Mouse (Mus musculus): ENCODE results near the gene Polg2. TPM values are rescaled to one million over a fixed set of nuclear protein-coding genes. Genes with fewer than 3 reads are reported as not detected.

The Polg2 gene
- polyA plus RNA-seq, 1 experiment from 2014 or later, result 7.9 TPM

DNA sequence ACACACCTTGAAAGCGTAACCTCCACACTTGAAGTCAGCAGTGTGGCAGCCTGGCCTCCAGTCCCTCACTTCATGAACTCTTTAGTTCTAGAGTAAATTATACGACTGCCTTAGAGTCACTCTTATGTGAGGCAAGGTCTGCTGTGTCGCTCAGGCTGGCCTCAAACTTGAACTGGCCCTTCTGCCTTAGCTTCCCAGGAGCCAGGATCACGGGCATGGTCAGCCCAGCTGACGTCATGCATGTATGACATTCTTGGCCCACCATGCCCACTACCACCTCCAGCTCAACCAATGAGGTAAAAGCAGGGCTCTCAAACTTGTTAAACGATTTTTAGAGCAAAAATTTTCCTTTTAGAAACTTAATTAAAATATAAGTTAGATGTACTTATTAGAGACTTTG lies 42.1 kb upstream of the Polg2 start:
- no peak overlapping the region for H3K27ac ChIP-seq (ENCODE audit: low read depth)
- ATAC-seq (no peak), DNase-seq (no peak)
- no peak overlapping the region for H3K4me3 ChIP-seq (ENCODE audit: low read depth, low read length)
- peaks cover 58% of the 10 kb centered on the region for H3K36me3 ChIP-seq (replicated peaks; ENCODE audit: insufficient read depth, low read length)
- H3K4me1 ChIP-seq (ENCODE audit: insufficient read depth), result 0 out of 2 replicates have a peak, but pooled peaks cover 6% of the 10 kb centered on the region
- H3K4me2 ChIP-seq (ENCODE audit: low read depth, low read length), result no peak overlapping the region
- no peak overlapping the region for H3K9ac ChIP-seq (replicated peaks)
- H3K9me3 ChIP-seq (ENCODE audit: low read length), result no peaks in the 10 kb centered on the region
- TF ChIP-seq EP300 (IDR thresholded peaks at IDR 0.05; ENCODE audit: low read depth) (no peak), CTCF (IDR thresholded peaks at IDR 0.05; ENCODE audit: low read depth) (no peak)
- 81% methylated on average over 6 of the region's 6 CpGs for WGBS (ENCODE audit: insufficient replicate concordance)
- H3K27me3 ChIP-seq (ENCODE audit: insufficient read depth, low read length), result no peaks in the 10 kb centered on the region

DNA sequence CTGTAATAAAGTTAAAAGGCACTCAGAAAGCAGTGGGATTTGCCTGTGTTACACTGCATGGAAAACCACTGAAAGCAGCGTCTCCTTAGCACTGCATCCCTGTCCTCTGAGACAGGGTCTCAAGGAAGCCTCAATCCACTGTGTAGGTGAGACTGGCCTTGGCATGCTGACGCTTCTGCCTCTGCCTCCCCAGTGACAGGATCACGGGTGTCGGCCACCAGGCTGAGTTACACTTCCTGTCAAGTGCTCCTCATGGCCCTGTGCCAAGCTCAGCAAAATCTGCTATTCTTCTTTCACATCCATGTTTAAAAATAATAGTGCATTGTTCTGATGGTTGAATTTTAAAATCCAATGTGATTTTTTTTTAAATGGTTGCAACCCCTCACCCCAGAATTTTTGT lies 41.6 kb upstream of the Polg2 start:
- H3K4me3 ChIP-seq (ENCODE audit: low read depth, low read length), result no peak overlapping the region
- no peaks in the 10 kb centered on the region for H3K27me3 ChIP-seq (ENCODE audit: insufficient read depth, low read length)
- no peak overlapping the region for H3K9ac ChIP-seq (replicated peaks)
- WGBS (ENCODE audit: insufficient replicate concordance), result 46% methylated on average over 4 of the region's 4 CpGs
- peaks cover 62% of the 10 kb centered on the region for H3K36me3 ChIP-seq (replicated peaks; ENCODE audit: insufficient read depth, low read length)
- ATAC-seq, result no peak
- no peak overlapping the region for H3K27ac ChIP-seq (ENCODE audit: low read depth)
- H3K4me2 ChIP-seq (ENCODE audit: low read depth, low read length), result no peak overlapping the region
- TF ChIP-seq CTCF (IDR thresholded peaks at IDR 0.05; ENCODE audit: low read depth) (no peak), EP300 (IDR thresholded peaks at IDR 0.05; ENCODE audit: low read depth) (no peak)
- 0 out of 2 replicates have a peak, but pooled peaks cover 6% of the 10 kb centered on the region for H3K4me1 ChIP-seq (ENCODE audit: insufficient read depth)
- DNase-seq, result peak; percentile 36
- no peaks in the 10 kb centered on the region for H3K9me3 ChIP-seq (ENCODE audit: low read length)

DNA sequence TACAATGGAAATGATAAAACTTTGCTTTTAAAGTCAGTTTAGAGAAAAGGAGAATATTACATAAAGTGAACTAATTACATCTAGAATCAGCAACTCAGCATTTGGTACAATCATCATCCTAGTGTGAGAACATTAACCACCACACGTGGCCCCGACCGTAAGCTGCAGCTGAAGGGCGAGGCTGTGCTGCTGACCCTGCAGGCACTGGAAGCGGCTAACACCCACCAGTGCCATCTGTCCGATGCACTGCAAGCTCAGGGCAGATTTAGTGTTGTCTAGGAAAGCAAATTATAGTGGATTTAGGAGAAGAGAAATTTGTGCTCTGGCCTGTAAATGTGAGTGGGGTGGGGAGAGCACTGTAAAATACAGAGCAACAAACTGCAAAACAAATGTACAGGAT lies 40.9 kb upstream of the Polg2 start:
- TF ChIP-seq CTCF (IDR thresholded peaks at IDR 0.05; ENCODE audit: low read depth), result no peak
- no peak for TF ChIP-seq EP300 (IDR thresholded peaks at IDR 0.05; ENCODE audit: low read depth)
- Histone ChIP-seq H3K9me3 (ENCODE audit: low read length) (no peaks in the 10 kb centered on the region), H3K4me3 (ENCODE audit: low read depth, low read length) (no peak overlapping the region), H3K27me3 (ENCODE audit: insufficient read depth, low read length) (no peaks in the 10 kb centered on the region), H3K4me2 (ENCODE audit: low read depth, low read length) (no peak overlapping the region), H3K9ac (replicated peaks) (no peak overlapping the region), H3K4me1 (ENCODE audit: insufficient read depth) (0 out of 2 replicates have a peak, but pooled peaks cover 6% of the 10 kb centered on the region), H3K27ac (ENCODE audit: low read depth) (no peak overlapping the region), H3K36me3 (replicated peaks; ENCODE audit: insufficient read depth, low read length) (peaks cover 70% of the 10 kb centered on the region)
- no peak for DNase-seq
- 80% methylated on average over 6 of the region's 6 CpGs for WGBS (ENCODE audit: insufficient replicate concordance)
- no peak for ATAC-seq

DNA sequence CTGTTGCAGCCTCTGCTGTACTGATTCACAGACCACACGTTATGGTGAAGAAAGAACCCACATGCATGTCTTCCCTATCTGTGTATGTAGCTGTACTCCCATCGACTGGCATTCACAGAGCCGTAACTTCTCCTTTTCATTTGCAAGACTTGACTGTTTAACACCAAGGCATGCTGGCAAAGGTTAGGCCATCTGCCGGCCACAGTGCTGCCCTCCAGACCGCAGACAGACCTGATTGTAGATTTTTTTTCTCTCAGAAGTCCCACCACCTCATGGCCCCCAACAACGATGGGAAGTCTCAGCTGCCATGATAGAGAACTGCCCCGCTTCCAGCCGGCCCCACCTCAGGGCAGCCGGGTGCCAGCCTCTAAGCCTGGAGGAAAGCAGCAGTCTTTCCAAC lies 40.3 kb upstream of the Polg2 start:
- Histone ChIP-seq H3K4me1 (ENCODE audit: insufficient read depth) (peaks cover 8% of the 10 kb centered on the region; the same call in 1 of the 2 replicates), H3K4me2 (ENCODE audit: low read depth, low read length) (no peak overlapping the region), H3K27me3 (ENCODE audit: insufficient read depth, low read length) (no peaks in the 10 kb centered on the region), H3K4me3 (ENCODE audit: low read depth, low read length) (no peak overlapping the region), H3K9me3 (ENCODE audit: low read length) (no peaks in the 10 kb centered on the region), H3K36me3 (replicated peaks; ENCODE audit: insufficient read depth, low read length) (peaks cover 75% of the 10 kb centered on the region), H3K27ac (ENCODE audit: low read depth) (peak overlapping the region; percentile 13; the same call in 1 of the 2 replicates), H3K9ac (replicated peaks) (no peak overlapping the region)
- TF ChIP-seq EP300 (IDR thresholded peaks at IDR 0.05; ENCODE audit: low read depth), result no peak
- TF ChIP-seq CTCF (IDR thresholded peaks at IDR 0.05; ENCODE audit: low read depth), result no peak
- DNase-seq (no peak), ATAC-seq (peak; percentile 33; the same call in 1 of the 2 replicates)
- WGBS (ENCODE audit: insufficient replicate concordance), result 69% methylated on average over 9 of the region's 9 CpGs

DNA sequence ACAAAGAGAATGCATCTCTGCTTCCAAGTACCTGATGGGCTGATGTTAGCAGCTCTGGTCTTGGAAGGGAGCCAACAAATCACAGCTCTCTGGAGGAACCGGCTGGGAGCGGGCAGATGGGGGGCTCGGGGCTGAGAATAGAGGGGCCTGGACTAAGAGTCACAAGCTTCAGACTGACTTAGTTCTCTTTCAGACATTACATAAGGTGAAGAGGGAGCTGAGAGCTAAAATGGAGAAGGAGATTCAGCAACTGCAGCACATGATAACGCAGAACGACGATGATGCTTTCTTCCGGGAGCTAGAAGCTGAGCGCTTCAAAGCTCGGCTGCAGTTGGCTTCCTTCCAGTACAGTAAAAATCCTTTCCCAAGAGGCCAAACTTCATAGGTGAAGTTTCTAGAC lies 39.0 kb upstream of the Polg2 start:
- ATAC-seq, result no peak
- TF ChIP-seq EP300 (IDR thresholded peaks at IDR 0.05; ENCODE audit: low read depth), result no peak
- no peak overlapping the region for H3K4me3 ChIP-seq (ENCODE audit: low read depth, low read length)

DNA sequence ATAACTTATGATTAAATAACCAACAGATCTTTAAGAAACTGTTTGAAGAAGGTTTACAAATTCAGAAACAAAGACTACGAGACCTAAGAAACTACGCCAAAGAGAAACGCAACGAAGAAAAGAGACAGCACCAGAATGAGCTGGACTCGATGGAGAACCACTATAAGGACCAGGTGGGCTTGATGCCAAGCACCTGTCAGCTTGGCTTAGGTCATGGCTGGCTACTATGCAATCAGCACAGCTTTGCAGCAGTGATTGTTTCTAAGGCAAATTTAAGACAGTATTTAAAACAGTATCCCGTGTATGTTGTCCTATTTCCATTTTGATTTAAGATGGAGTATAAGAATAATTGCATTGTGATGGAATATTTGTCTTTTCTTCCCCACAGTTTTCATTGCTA lies 38.5 kb upstream of the Polg2 start:
- ATAC-seq (no peak), DNase-seq (no peak)
- H3K27me3 ChIP-seq (ENCODE audit: insufficient read depth, low read length), result no peaks in the 10 kb centered on the region
- no peaks in the 10 kb centered on the region for H3K9me3 ChIP-seq (ENCODE audit: low read length)
- peaks cover 76% of the 10 kb centered on the region for H3K36me3 ChIP-seq (replicated peaks; ENCODE audit: insufficient read depth, low read length)
- H3K27ac ChIP-seq (ENCODE audit: low read depth), result no peak overlapping the region
- H3K4me3 ChIP-seq (ENCODE audit: low read depth, low read length), result no peak overlapping the region
- no peak for TF ChIP-seq CTCF (IDR thresholded peaks at IDR 0.05; ENCODE audit: low read depth)
- TF ChIP-seq EP300 (IDR thresholded peaks at IDR 0.05; ENCODE audit: low read depth), result no peak
- 93% methylated on average over 6 of the region's 6 CpGs for whole genome bisulfite sequencing (ENCODE audit: insufficient replicate concordance)
- no peak overlapping the region for H3K9ac ChIP-seq (replicated peaks)
- H3K4me2 ChIP-seq (ENCODE audit: low read depth, low read length), result no peak overlapping the region
- peaks cover 16% of the 10 kb centered on the region; the same call in 1 of the 2 replicates for H3K4me1 ChIP-seq (ENCODE audit: insufficient read depth)

More for the DNA sequence above, 39.0 kb upstream of the Polg2 start:
- Histone ChIP-seq H3K9me3 (ENCODE audit: low read length) (no peaks in the 10 kb centered on the region), H3K4me1 (ENCODE audit: insufficient read depth) (peaks cover 16% of the 10 kb centered on the region; the same call in 1 of the 2 replicates), H3K27me3 (ENCODE audit: insufficient read depth, low read length) (no peaks in the 10 kb centered on the region), H3K36me3 (replicated peaks; ENCODE audit: insufficient read depth, low read length) (peaks cover 77% of the 10 kb centered on the region), H3K9ac (replicated peaks) (no peak overlapping the region), H3K27ac (ENCODE audit: low read depth) (0 out of 2 replicates have a peak overlapping the region, but pooled peaks have one; percentile 13), H3K4me2 (ENCODE audit: low read depth, low read length) (no peak overlapping the region)
- WGBS (ENCODE audit: insufficient replicate concordance), result 74% methylated on average over 9 of the region's 9 CpGs
- no peak for DNase-seq

DNA sequence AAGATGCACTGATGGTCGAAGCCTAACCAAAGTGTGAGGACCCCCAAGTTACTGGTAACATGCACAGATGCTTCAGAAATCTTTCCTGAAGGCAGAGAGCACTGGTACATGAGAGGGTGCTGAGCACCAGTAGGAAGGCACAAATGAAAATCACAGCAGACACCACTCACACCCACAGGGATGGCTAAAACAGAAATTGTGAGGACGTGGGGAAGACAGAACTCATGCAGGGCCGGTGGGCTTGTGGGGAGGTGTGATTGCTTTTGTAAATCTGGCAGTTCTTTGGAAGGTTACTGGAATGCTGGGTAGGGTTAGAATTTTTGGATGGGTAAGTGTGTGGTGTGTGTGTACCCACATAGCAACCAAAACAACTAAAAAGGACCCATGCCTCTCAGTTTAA lies 37.8 kb upstream of the Polg2 start:
- Histone ChIP-seq H3K9me3 (ENCODE audit: low read length) (no peaks in the 10 kb centered on the region), H3K27ac (ENCODE audit: low read depth) (no peak overlapping the region), H3K4me1 (ENCODE audit: insufficient read depth) (peaks cover 18% of the 10 kb centered on the region; the same call in 1 of the 2 replicates), H3K36me3 (replicated peaks; ENCODE audit: insufficient read depth, low read length) (peaks cover 73% of the 10 kb centered on the region), H3K4me2 (ENCODE audit: low read depth, low read length) (no peak overlapping the region), H3K4me3 (ENCODE audit: low read depth, low read length) (no peak overlapping the region), H3K9ac (replicated peaks) (no peak overlapping the region), H3K27me3 (ENCODE audit: insufficient read depth, low read length) (no peaks in the 10 kb centered on the region)
- WGBS (ENCODE audit: insufficient replicate concordance), result 84% methylated on average over 3 of the region's 3 CpGs
- ATAC-seq (no peak), DNase-seq (no peak)
- TF ChIP-seq EP300 (IDR thresholded peaks at IDR 0.05; ENCODE audit: low read depth) (no peak), CTCF (IDR thresholded peaks at IDR 0.05; ENCODE audit: low read depth) (no peak)

Measured in liver, postnatal 0 days (tissue).